Mouse (Mus musculus) limb, embryonic 14.5 days (tissue): ENCODE measurements around the gene Dgki. TPM values are rescaled to one million over a fixed set of nuclear protein-coding genes. Genes with fewer than 3 reads are reported as not detected.

ENCODE experiments used
- ATAC-seq: fragments of 200-750 bp; cut with Nextera tagmentation; 2 replicates; pipeline ENCODE4 v1.8.0; 2017; ENCODE audit warnings: low read depth, moderate number of reproducible peaks, moderate TSS enrichment; ENCODE audit not compliant: low FRiP score
- DNase-seq: peaks from one replicate; pipeline ENCODE4 v3.0.0-alpha.2; 2015; ENCODE audit warnings: low spot score
- H3K27ac ChIP-seq: fragments of 300-500 bp; sonication (generic); replicated peaks from 2 replicates; pipeline ENCODE4 v1.5.1; 2014; ENCODE audit warnings: low read depth, mild to moderate bottlenecking, low read length, moderate library complexity, mixed read lengths
- H3K27me3 ChIP-seq: fragments of 300-500 bp; sonication (generic); 2 replicates; pipeline ENCODE4 v1.6.1; 2014; ENCODE audit warnings: low read length, mixed read lengths; ENCODE audit not compliant: control insufficient read depth, insufficient read depth
- H3K36me3 ChIP-seq: fragments of 300-500 bp; sonication (generic); 2 replicates; pipeline ENCODE4 v1.6.1; 2014; ENCODE audit warnings: mild to moderate bottlenecking, low read length, moderate library complexity, mixed read lengths; ENCODE audit not compliant: control insufficient read depth, insufficient read depth
- H3K4me1 ChIP-seq: fragments of 300-500 bp; sonication (generic); 2 replicates; pipeline ENCODE4 v1.6.1; 2014; ENCODE audit warnings: antibody characterized with exemption, low read length, mixed read lengths; ENCODE audit not compliant: control insufficient read depth, insufficient read depth
- H3K4me2 ChIP-seq: fragments of 300-500 bp; sonication (generic); replicated peaks from 2 replicates; pipeline ENCODE4 v1.6.1; 2014; ENCODE audit warnings: low read depth, mild to moderate bottlenecking, low read length, moderate library complexity; ENCODE audit not compliant: severe bottlenecking
- H3K4me3 ChIP-seq: fragments of 300-500 bp; sonication (generic); replicated peaks from 2 replicates; pipeline ENCODE4 v1.5.1; 2014; ENCODE audit warnings: low read length
- H3K9ac ChIP-seq: fragments of 300-500 bp; sonication (generic); 2 replicates; pipeline ENCODE4 v1.6.1; 2014; ENCODE audit warnings: mild to moderate bottlenecking, low read depth, low read length, moderate library complexity; ENCODE audit not compliant: severe bottlenecking
- H3K9me3 ChIP-seq: fragments of 300-500 bp; sonication (generic); 2 replicates; pipeline ENCODE4 v1.6.1; 2016; ENCODE audit warnings: low read length; ENCODE audit not compliant: control insufficient read depth
- POLR2A ChIP-seq: fragments of 200-500 bp; IDR thresholded peaks from 2 replicates; pipeline ENCODE4 v1.8.0; 2012; ENCODE audit warnings: inconsistent platforms, mild to moderate bottlenecking, moderate library complexity, borderline replicate concordance; ENCODE audit not compliant: insufficient read depth, insufficient read length; ENCODE audit errors: extremely low read depth
- WGBS: fragments of 180-500 bp; shearing (Covaris S2); extraction: QIAGEN DNeasy Blood & Tissue Kit; methylation state at CpG from one replicate; pipeline ENCODE4 v1.1.7; 2014; 5-methylcytosine and 5-hydroxymethylcytosine counted together
- polyA plus RNA-seq, 2 experiments: library from polyadenylated mRNA; depleted of rRNA in 1 of 2; stranded (reverse) in 1 of 2; unstranded in 1 of 2; fragments of >200 nt; fragmentation: Nextera tagmentation in 1 of 2; extraction: Ambion mirVana in 1 of 2; gene quantifications; 2 replicates each; pipeline versions ENCODE4 v1.2.1 to v1.2.3; 2012 to 2014

The Dgki gene
- polyA plus RNA-seq, 2 experiments, result 0.58 to 0.85 TPM

DNA sequence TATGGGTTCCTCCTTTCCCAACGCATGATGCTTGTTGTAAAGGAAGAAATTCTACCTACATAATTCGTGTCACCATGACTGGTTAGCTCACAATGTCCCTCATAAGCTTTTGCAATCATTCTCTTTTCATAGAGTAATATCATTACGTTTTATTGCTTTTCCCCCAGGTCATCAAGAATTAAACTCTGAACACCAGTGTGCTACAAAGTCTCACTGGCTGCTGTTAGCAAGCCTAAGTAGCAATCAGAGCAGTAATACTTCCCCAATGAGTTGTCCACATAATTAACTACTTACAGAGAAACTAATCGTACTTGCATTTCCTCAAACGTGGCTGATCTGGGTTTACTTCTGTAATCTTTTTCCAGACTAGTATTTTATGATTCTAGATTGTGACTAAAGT is 296.7 kb downstream of the Dgki start:
- H3K36me3 ChIP-seq, result no peaks in the 10 kb centered on the region
- H3K27ac ChIP-seq, result no peak overlapping the region
- no peak overlapping the region for H3K9ac ChIP-seq
- ATAC-seq (no peak), DNase-seq (no peak)
- H3K4me2 ChIP-seq, result no peak overlapping the region
- no peak for TF ChIP-seq POLR2A
- no peaks in the 10 kb centered on the region for H3K4me1 ChIP-seq
- H3K9me3 ChIP-seq, result no peaks in the 10 kb centered on the region
- no peak overlapping the region for H3K4me3 ChIP-seq
- 41% methylated on average over 5 of the region's 5 CpGs for WGBS
- no peaks in the 10 kb centered on the region for H3K27me3 ChIP-seq

- Histone ChIP-seq H3K36me3 (no peaks in the 10 kb centered on the region), H3K9me3 (no peaks in the 10 kb centered on the region), H3K9ac (no peak overlapping the region), H3K4me2 (no peak overlapping the region), H3K27me3 (no peaks in the 10 kb centered on the region), H3K4me1 (no peaks in the 10 kb centered on the region), H3K27ac (no peak overlapping the region), H3K4me3 (no peak overlapping the region)
- ATAC-seq (no peak), DNase-seq (no peak)
- WGBS, result 87% methylated on average over 10 of the region's 10 CpGs
- TF ChIP-seq POLR2A, result no peak
Observed at GRCm38 (mm10) chr6:36998942-36999341, 301.0 kb downstream of the Dgki start.

DNA sequence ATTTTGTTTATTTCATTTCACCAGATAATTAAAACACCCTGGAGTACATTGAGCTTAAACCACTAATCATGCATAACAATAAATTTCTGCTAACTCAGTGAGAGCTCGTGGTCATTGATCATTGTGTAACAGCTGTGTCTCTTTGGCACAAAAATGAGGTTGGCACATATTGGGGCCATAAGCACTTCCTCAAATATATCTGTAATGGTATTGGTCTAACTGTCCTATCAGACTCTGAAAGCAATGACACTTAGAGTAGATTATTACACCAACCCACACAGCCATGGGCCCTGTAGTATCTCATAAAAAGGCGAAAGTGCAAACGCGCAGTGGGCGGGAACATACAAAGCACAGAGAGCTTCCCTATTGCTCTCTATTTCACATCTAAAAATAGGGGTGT is 305.7 kb downstream of the Dgki start:
- no peak overlapping the region for H3K27ac ChIP-seq
- H3K4me2 ChIP-seq, result no peak overlapping the region
- no peak for TF ChIP-seq POLR2A
- H3K27me3 ChIP-seq, result no peaks in the 10 kb centered on the region
- ATAC-seq, result no peak
- no peaks in the 10 kb centered on the region for H3K36me3 ChIP-seq
- no peak overlapping the region for H3K4me3 ChIP-seq
- H3K9ac ChIP-seq, result no peak overlapping the region
- 90% methylated on average over 5 of the region's 5 CpGs for WGBS
- H3K9me3 ChIP-seq, result no peaks in the 10 kb centered on the region
- no peaks in the 10 kb centered on the region for H3K4me1 ChIP-seq
- no peak for DNase-seq

DNA sequence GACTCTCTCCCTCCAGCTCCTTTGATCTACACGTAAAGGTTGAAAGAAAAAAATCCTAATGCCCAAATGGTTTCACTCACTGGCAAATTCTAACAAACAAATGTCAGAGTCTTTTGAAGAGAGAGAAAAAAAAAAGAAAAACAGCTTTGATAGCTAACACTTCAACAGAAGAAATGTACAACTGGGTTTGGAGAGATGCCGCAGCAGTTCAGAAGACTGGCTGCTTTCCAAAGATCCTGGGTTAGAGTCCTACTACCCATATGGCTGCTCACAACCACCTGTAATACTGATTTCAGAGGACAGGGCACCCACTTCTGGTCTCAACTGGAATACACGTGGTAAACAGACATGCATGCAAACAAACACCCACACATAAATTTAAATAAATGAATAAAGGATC is 309.8 kb downstream of the Dgki start:
- no peak for ATAC-seq
- 51% methylated on average over 3 of the region's 3 CpGs for WGBS

GRCm38 (mm10) chr6:36988800-36989199 is 311.2 kb downstream of the Dgki start:
- H3K9me3 ChIP-seq, result no peaks in the 10 kb centered on the region
- no peak overlapping the region for H3K4me2 ChIP-seq
- H3K27me3 ChIP-seq, result no peaks in the 10 kb centered on the region
- 80% methylated on average over 3 of the region's 3 CpGs for WGBS
- peaks cover 4% of the 10 kb centered on the region; the same call in 1 of the 2 replicates for H3K4me1 ChIP-seq
- TF ChIP-seq POLR2A, result no peak
- no peaks in the 10 kb centered on the region for H3K36me3 ChIP-seq
- no peak overlapping the region for H3K9ac ChIP-seq
- DNase-seq, result no peak
- ATAC-seq, result no peak
- no peak overlapping the region for H3K4me3 ChIP-seq
- no peak overlapping the region for H3K27ac ChIP-seq

More for the DNA sequence above, 309.8 kb downstream of the Dgki start:
- Histone ChIP-seq H3K36me3 (no peaks in the 10 kb centered on the region), H3K9ac (no peak overlapping the region), H3K9me3 (no peaks in the 10 kb centered on the region), H3K4me2 (no peak overlapping the region), H3K4me1 (peaks cover 4% of the 10 kb centered on the region; the same call in 1 of the 2 replicates), H3K4me3 (no peak overlapping the region), H3K27ac (no peak overlapping the region), H3K27me3 (no peaks in the 10 kb centered on the region)
- DNase-seq, result no peak
- TF ChIP-seq POLR2A, result no peak

DNA sequence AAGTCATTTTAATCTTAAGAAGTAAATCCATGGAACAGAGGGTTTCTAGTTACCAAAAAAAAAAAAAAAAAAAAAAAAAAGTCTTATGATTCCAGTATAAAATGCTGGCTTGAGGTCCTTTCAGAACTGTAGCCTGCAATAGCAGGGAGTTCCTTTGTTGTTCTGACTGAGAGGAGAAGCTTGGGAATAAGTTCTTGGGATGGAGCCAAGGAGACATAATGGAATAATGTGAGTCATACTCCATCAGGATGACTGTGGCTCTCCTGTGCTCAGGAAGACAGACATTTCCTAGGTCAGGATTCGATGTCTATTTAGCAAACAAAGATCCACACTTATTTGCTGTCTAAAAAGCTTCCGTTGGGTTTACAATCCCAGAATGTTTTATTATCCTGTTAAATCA is 318.3 kb downstream of the Dgki start:
- no peak overlapping the region for H3K4me3 ChIP-seq
- WGBS, result 47% methylated on average over 2 of the region's 2 CpGs
- no peaks in the 10 kb centered on the region for H3K9me3 ChIP-seq
- no peak; the same call in 1 of the 2 replicates for ATAC-seq
- H3K27me3 ChIP-seq, result no peaks in the 10 kb centered on the region
- TF ChIP-seq POLR2A, result no peak
- no peak overlapping the region for H3K4me2 ChIP-seq
- no peaks in the 10 kb centered on the region; the same call in 1 of the 2 replicates for H3K4me1 ChIP-seq
- H3K9ac ChIP-seq, result no peak overlapping the region
- no peaks in the 10 kb centered on the region for H3K36me3 ChIP-seq
- DNase-seq, result peak; percentile 87
- no peak overlapping the region for H3K27ac ChIP-seq
